Mouse (Mus musculus) lung, embryonic 14.5 days (tissue): ENCODE results near the gene Krt73. TPM values are rescaled to one million over a fixed set of nuclear protein-coding genes. Genes with fewer than 3 reads are reported as not detected.

Source experiments
- ATAC-seq: fragments of 200-750 bp; cut with Nextera tagmentation; 2 replicates; pipeline ENCODE4 v1.8.0; 2017; ENCODE audit warnings: mild to moderate bottlenecking, moderate TSS enrichment, moderate library complexity; ENCODE audit not compliant: insufficient read depth
- DNase-seq: peaks from one replicate; pipeline ENCODE4 v3.0.0-alpha.2; 2015
- H3K27ac ChIP-seq: fragments of 300-500 bp; sonication (generic); 2 replicates; pipeline ENCODE4 v1.5.1; 2014; ENCODE audit warnings: low read depth, mild to moderate bottlenecking, moderate library complexity
- H3K27me3 ChIP-seq: fragments of 300-500 bp; sonication (generic); 2 replicates; pipeline ENCODE4 v1.6.1; 2014; ENCODE audit warnings: low read length, control low read depth; ENCODE audit not compliant: insufficient read depth
- H3K36me3 ChIP-seq: fragments of 300-500 bp; sonication (generic); 2 replicates; pipeline ENCODE4 v1.6.1; 2014; ENCODE audit warnings: control low read depth; ENCODE audit not compliant: insufficient read depth
- H3K4me1 ChIP-seq: fragments of 300-500 bp; sonication (generic); 2 replicates; pipeline ENCODE4 v1.6.1; 2014; ENCODE audit warnings: antibody characterized with exemption, control low read depth; ENCODE audit not compliant: insufficient read depth
- H3K4me2 ChIP-seq: fragments of 300-500 bp; sonication (generic); 2 replicates; pipeline ENCODE4 v1.6.1; 2014; ENCODE audit warnings: mild to moderate bottlenecking
- H3K4me3 ChIP-seq: fragments of 300-500 bp; sonication (generic); 2 replicates; pipeline ENCODE4 v1.5.1; 2014; ENCODE audit warnings: low read depth, low read length
- H3K9ac ChIP-seq: fragments of 300-500 bp; sonication (generic); 2 replicates; pipeline ENCODE4 v1.6.1; 2014
- H3K9me3 ChIP-seq: fragments of 300-500 bp; sonication (generic); 2 replicates; pipeline ENCODE4 v1.6.1; 2016; ENCODE audit warnings: low read depth, low read length, control low read depth
- CTCF ChIP-seq: IDR thresholded peaks from 2 replicates; pipeline ENCODE4 v1.5.1; 2016; ENCODE audit warnings: antibody characterized with exemption, low read depth
- WGBS: fragments of 180-500 bp; shearing (Covaris S2); extraction: QIAGEN DNeasy Blood & Tissue Kit; methylation state at CpG from one replicate; pipeline ENCODE4 v1.1.7; 2014; 5-methylcytosine and 5-hydroxymethylcytosine counted together
- polyA plus RNA-seq: library from polyadenylated mRNA; unstranded; fragments of >200 nt; fragmentation: Nextera tagmentation; extraction: Ambion mirVana; gene quantifications from 2 replicates; pipeline ENCODE4 v1.2.1, GENCODE M21; 2014

Gene Krt73
- not detected in 2 replicates for polyA plus RNA-seq

- Histone ChIP-seq H3K36me3 (no peaks in the 10 kb centered on the region), H3K4me2 (no peak within 1 kb of the TSS), H3K9ac (no peak within 1 kb of the TSS), H3K9me3 (no peaks in the 10 kb centered on the region), H3K27ac (no peak within 1 kb of the TSS), H3K4me1 (no peaks in the 10 kb centered on the region), H3K4me3 (no peak within 1 kb of the TSS), H3K27me3 (no peaks in the 10 kb centered on the region)
- no peak for DNase-seq
- 77% methylated on average over 6 of the region's 6 CpGs for WGBS
- no peak for ATAC-seq
- no peak for TF ChIP-seq CTCF
Observed at GRCm38 (mm10) chr15:101802296-101802835, at the start of gene Krt73. Gene Krt73, minus strand, starts transcription at chr15:101802346.

- TF ChIP-seq CTCF: no peak
- H3K9ac ChIP-seq: no peak within 1 kb of the TSS
- H3K4me1 ChIP-seq: no peaks in the 10 kb centered on the region
- DNase-seq (no peak), ATAC-seq (no peak)
- WGBS: 67% methylated on average over 6 of the region's 6 CpGs
- no peak within 1 kb of the TSS for H3K4me2 ChIP-seq
- H3K9me3 ChIP-seq: no peaks in the 10 kb centered on the region
- peaks cover 6% of the 10 kb centered on the region; the same call in 1 of the 2 replicates for H3K27me3 ChIP-seq
- H3K36me3 ChIP-seq: no peaks in the 10 kb centered on the region
- no peak within 1 kb of the TSS for H3K27ac ChIP-seq
- H3K4me3 ChIP-seq: no peak within 1 kb of the TSS
Observed at GRCm38 (mm10) chr15:101850694-101851093, 48.5 kb upstream of the Krt73 start, which contains the start of gene Krt1. Gene Krt1, minus strand, starts transcription at chr15:101850794.

GRCm38 (mm10) chr15:101845971-101846403, 43.8 kb upstream of the Krt73 start:
- Histone ChIP-seq H3K4me3 (peak overlapping the region; percentile 45), H3K4me2 (peak overlapping the region; percentile 87), H3K9me3 (no peaks in the 10 kb centered on the region), H3K27ac (no peak overlapping the region), H3K4me1 (no peaks in the 10 kb centered on the region), H3K36me3 (no peaks in the 10 kb centered on the region), H3K9ac (peak overlapping the region; percentile 53), H3K27me3 (peaks cover 6% of the 10 kb centered on the region; the same call in 1 of the 2 replicates)
- under 1% methylated on average over 36 of the region's 37 CpGs for WGBS
- DNase-seq (peak; percentile 63), ATAC-seq (peak; percentile 63)
- TF ChIP-seq CTCF: no peak

GRCm38 (mm10) chr15:101843192-101843591, 41.0 kb upstream of the Krt73 start:
- WGBS: 48% methylated on average over 9 of the region's 9 CpGs
- H3K27me3 ChIP-seq: peaks cover 6% of the 10 kb centered on the region; the same call in 1 of the 2 replicates
- no peaks in the 10 kb centered on the region for H3K4me1 ChIP-seq
- DNase-seq (peak; percentile 2), ATAC-seq (no peak)
- no peak overlapping the region for H3K4me2 ChIP-seq
- H3K4me3 ChIP-seq: no peak overlapping the region
- H3K36me3 ChIP-seq: no peaks in the 10 kb centered on the region
- H3K9me3 ChIP-seq: no peaks in the 10 kb centered on the region
- H3K27ac ChIP-seq: no peak overlapping the region
- no peak for TF ChIP-seq CTCF
- H3K9ac ChIP-seq: no peak overlapping the region

- Histone ChIP-seq H3K9ac (no peak overlapping the region), H3K9me3 (no peaks in the 10 kb centered on the region), H3K4me2 (no peak overlapping the region), H3K4me1 (no peaks in the 10 kb centered on the region), H3K36me3 (no peaks in the 10 kb centered on the region), H3K27ac (no peak overlapping the region), H3K4me3 (no peak overlapping the region), H3K27me3 (no peaks in the 10 kb centered on the region)
- DNase-seq (no peak), ATAC-seq (no peak)
- TF ChIP-seq CTCF: peak; percentile 16
- 52% methylated on average over 5 of the region's 5 CpGs for WGBS
Observed at GRCm38 (mm10) chr15:101834784-101835328, 32.7 kb upstream of the Krt73 start.

- WGBS: 19% methylated on average over 6 of the region's 6 CpGs
- ATAC-seq: no peak
Observed at GRCm38 (mm10) chr15:101833131-101833530, 31.0 kb upstream of the Krt73 start.

GRCm38 (mm10) chr15:101829441-101829840, 27.3 kb upstream of the Krt73 start:
- DNase-seq (no peak), ATAC-seq (no peak)
- WGBS: 62% methylated on average over 5 of the region's 5 CpGs

More at GRCm38 (mm10) chr15:101833131-101833530, 31.0 kb upstream of the Krt73 start:
- Histone ChIP-seq H3K36me3 (no peaks in the 10 kb centered on the region), H3K9ac (no peak overlapping the region), H3K4me1 (no peaks in the 10 kb centered on the region), H3K4me2 (no peak overlapping the region), H3K27ac (no peak overlapping the region), H3K4me3 (no peak overlapping the region), H3K27me3 (no peaks in the 10 kb centered on the region), H3K9me3 (no peaks in the 10 kb centered on the region)
- DNase-seq: no peak
- no peak for TF ChIP-seq CTCF

More at GRCm38 (mm10) chr15:101829441-101829840, 27.3 kb upstream of the Krt73 start:
- Histone ChIP-seq H3K4me3 (no peak overlapping the region), H3K27me3 (no peaks in the 10 kb centered on the region), H3K27ac (no peak overlapping the region), H3K9me3 (no peaks in the 10 kb centered on the region), H3K9ac (no peak overlapping the region), H3K4me2 (no peak overlapping the region), H3K36me3 (no peaks in the 10 kb centered on the region), H3K4me1 (no peaks in the 10 kb centered on the region)
- TF ChIP-seq CTCF: no peak
